Mouse (Mus musculus) monocyte, adult 59 days (primary cell): ENCODE results near the gene Zscan18. TPM values are rescaled to one million over a fixed set of nuclear protein-coding genes. Genes with fewer than 3 reads are reported as not detected.

Experiments
- total RNA-seq, 2 experiments: library from RNA; stranded (reverse); gene quantifications; one replicate each; pipeline ENCODE4 v1.2.4; 2023

The Zscan18 gene
- total RNA-seq = 1 to 10 TPM; 6.6 to 7.6 TPM

DNA sequence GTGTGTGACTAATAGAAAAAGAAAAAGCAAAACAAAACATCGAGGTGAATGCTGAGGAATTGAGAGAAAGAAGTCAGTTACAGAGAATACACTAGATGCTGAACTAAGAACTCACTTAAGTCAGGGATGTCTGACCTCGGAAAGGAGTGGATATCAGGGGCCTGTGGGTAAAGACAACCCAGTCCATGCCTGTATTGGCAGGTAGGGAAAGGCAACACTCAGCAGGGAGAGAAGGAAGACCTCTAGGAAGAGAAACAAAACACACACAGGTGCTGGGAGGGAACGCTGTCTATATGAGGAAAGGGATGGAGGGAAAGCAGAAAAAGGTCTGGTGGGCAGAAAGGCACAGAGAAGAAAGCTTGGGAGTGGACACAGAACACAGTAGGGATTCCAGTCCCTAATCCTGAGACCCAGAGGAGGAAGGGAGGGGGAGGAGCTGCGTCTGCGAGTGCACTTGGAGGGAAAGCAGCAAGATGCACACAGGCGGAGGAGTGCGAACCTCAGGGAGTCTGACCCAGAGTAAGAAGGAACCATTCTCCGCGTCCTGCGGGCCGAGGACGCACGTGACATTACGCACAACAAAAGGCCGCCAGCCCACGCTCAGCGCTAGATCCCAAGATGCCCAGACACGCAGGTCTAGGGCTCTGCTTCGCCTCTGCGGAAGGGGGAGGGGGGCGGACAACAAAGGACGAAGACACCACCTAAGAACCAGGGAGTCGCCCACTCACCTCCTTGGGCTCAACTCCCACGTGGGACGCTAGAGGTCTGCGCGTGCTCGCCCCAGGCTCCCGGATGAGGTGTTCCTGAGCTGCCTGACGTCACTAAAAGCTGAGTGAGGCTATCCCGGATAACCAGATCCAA, at the start of gene Zscan18:
Zscan18 (minus strand) TSS at position 770 of the 861 bp plus-strand sequence.

DNA sequence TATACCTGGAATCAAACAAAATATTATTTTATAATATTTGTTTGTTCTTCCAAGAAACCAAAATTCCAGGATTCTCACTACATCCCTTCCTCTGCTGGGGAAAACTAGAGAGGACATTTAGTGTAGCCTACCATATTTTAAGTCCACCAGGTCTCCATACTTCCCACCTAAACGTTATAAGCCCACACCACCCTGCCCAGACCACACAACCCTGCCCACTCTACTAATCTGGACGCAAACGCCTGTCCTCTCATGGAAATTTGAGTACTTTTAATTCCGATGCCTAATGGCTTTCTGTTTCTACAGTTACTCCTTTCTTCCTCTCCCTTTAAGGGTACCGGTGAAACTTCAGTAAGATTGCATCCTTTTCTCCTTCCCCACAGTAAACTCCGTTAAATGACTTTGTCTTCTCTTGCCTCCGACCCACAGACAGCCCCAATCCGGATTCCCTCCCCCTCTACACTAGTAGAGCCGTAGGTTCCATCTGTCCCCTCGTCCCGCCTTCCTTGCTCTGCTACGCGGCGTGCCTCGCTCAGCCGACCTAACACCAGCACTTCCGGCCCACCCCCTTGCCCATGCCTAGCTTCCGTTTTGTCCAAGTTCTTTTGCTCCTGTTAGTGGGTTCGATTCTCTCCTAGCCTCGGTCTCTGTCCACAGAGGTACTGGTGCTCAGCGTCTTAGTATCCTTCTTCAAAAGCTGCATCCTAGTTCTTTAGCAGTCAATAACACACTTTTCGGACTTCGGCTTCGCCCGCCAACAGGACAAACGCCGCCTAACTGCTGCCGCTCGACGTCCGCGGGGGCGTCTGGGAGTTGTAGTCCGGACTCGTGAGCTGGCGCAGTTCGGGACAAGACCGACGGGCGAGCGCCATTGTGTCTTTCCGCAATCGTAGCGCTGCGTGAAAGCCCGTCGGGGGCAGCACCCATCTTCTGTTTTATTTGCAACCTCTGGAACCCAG, 31.0 kb upstream of the Zscan18 start, which contains the start of gene Zfp110:
Zfp110 (plus strand) TSS at position 600 of the 959 bp plus-strand sequence.

DNA sequence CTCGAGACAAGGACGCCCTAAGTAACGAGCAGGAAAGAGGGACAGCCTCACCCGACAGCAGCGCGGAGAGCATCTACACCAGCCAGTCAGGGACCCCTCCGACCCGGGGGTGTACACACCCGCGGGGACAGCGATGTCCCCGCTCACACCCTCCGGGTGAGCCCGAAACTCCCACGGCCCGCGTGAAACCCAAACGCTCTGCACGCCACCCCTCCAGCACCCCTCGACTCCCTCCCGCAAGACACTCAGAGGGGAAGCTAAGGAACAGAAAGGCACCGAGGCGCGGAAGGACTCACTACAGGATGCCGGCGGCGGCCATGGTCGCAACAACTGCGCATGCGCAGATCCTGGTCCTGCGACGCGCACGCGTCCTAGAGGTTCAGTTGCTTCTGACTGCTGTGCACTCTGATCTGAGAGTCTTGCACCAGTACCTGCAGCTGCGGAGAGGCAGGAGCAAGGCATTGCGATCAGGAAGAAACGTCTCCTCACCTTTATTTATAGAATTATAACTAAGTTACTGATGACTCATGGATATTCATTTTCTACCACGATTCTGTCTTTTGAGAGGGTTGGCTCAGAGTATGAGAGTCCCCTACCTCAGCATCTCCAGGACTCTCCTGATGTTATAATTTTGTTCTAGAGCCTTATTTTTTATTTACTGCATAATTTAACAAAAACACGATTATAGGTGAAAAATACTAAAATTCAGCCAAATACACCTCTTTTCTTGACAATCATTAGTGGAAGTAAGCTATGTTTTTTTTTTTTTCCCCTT, 15.3 kb upstream of the Zscan18 start, which contains the start of gene Zfp329:
Zfp329 (minus strand) TSS at position 338 of the 775 bp plus-strand sequence.

DNA sequence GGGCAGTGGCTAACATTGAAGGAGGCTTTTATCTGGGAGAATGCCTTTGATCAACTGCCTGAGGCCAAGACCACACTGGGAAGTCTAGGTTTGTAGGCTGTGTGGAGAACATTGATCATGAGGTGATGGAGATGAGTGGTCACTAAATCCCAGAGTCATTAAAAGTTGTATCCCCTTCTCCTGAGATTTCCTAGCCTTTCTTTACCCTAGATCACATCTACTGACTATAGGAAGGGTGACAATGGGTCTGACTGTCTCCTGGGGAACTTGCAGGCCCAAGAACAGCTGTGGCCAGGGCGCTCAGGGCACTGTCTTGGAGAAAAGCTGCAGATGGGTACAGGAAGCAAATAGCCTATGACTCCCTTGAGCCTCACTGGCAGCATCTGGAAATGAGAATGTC, 68.5 kb downstream of the Zscan18 start, which contains the start of gene Vmn2r56:
Vmn2r56 (minus strand) TSS at position 101 of the 400 bp plus-strand sequence.

Other genes starting within 250 kb of the Zscan18 start
- under 1 TPM; 0.03 TPM for gene Vmn2r53, start 194.8 kb downstream of the Zscan18 start, total RNA-seq
- gene Vmn2r54, start 163.3 kb downstream of the Zscan18 start, total RNA-seq = not detected
- not detected for gene Vmn2r55, start 118.6 kb downstream of the Zscan18 start, total RNA-seq
- not detected for gene Vmn2r56, start 68.6 kb downstream of the Zscan18 start, total RNA-seq
- gene Zfp329, start 15.2 kb upstream of the Zscan18 start, total RNA-seq = 1 to 10 TPM; 4.1 to 4.2 TPM
- gene Zfp110, start 31.1 kb upstream of the Zscan18 start, total RNA-seq = 10 to 100 TPM; 37.8 to 42.3 TPM
- gene Zfp128, start 77.5 kb upstream of the Zscan18 start, total RNA-seq = 1 to 10 TPM; 2.7 to 3.0 TPM
- 1 to 10 TPM; 5.9 to 6.2 TPM for gene Zscan22, start 94.2 kb upstream of the Zscan18 start, total RNA-seq
- 1,000 to 10,000 TPM; 1,308 to 1,362 TPM for gene Rps5, start 118.7 kb upstream of the Zscan18 start, total RNA-seq
- gene Rnf225, start 123.8 kb upstream of the Zscan18 start, total RNA-seq = under 1 TPM; 0.24 to 0.58 TPM
- 1 to 10 TPM; 3.2 to 3.3 TPM for gene Zfp324, start 162.2 kb upstream of the Zscan18 start, total RNA-seq
- gene Zfp446, start 174.2 kb upstream of the Zscan18 start, total RNA-seq = 1 to 10 TPM; 3.1 to 4.0 TPM
- under 1 TPM in 1 of 2 experiments, not detected in 1; 0.30 TPM for gene Slc27a5, start 194.6 kb upstream of the Zscan18 start, total RNA-seq
- 100 to 1,000 TPM; 185 to 201 TPM for gene Trim28, start 195.5 kb upstream of the Zscan18 start, total RNA-seq
- gene Zbtb45, start 206.4 kb upstream of the Zscan18 start, total RNA-seq = 10 to 100 TPM; 18.4 to 19.6 TPM
- 100 to 1,000 TPM; 165 to 175 TPM for gene Chmp2a, start 231.2 kb upstream of the Zscan18 start, total RNA-seq
- 10 to 100 TPM; 80.0 to 80.2 TPM for gene Ube2m, start 234.6 kb upstream of the Zscan18 start, total RNA-seq